Mouse (Mus musculus) embryo, embryonic 10 days (tissue): ENCODE measurements around the gene Cactin.

Experiments used
- DNase-seq: peaks from one replicate; pipeline ENCODE4 v3.0.0-alpha.2; 2015; ENCODE audit warnings: low spot score

Gene Cactin

DNA sequence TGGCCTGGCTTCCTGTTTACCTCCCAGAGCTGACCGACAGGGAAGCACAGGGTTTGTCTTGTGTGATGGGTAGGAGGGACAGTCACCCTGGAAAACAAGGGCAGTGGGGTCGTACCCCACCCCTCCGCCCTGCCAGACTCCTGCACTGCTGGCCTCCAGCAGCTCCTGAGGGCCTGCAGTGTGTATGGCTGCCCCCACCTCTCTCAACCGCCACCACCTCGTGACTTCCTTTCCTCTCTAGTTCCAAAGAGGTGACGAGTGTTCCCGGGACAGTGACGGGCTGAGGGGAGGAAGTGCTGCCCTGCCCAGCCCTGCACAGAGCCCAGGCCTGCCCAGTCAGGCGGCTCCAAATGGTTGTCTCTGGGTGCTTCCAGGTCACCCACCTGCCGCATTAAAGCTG is 23.1 kb upstream of the Cactin start:
- DNase-seq = no peak

DNA sequence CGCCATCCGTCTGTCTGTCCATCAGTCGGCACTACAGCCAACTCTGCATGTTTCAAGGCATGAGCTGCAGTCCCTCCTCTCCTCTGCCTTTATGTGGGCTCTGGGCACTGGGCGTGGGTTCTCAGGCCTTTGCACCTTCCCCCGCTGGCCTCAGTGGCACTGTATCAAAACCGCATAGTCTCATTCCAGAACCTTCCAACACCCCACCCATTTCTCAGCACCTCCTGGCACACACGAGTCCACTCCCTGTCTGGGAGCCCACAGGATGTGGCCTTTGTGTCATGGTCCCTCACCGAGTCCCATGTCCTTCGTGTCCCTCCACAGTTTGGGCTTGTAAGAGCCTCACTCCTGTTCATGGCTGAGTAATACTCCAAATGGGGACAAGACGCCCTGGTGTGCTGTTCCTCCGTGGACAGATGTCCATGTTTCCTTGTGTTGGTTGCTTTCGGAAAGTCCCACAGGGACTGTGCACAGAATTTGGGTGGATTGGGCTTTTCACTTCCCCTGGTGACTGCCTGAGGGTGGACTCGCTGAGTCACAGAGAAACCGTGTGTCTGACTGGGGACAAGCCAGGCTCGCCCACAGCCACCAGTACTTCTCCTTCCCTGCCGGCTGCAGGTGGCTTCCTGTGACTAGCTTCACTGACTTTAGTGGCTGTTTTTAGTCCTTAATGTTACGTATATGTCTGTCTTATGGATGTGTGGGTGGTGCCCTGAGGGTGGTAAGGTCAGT is 22.4 kb upstream of the Cactin start:
- no peak for DNase-seq

DNA sequence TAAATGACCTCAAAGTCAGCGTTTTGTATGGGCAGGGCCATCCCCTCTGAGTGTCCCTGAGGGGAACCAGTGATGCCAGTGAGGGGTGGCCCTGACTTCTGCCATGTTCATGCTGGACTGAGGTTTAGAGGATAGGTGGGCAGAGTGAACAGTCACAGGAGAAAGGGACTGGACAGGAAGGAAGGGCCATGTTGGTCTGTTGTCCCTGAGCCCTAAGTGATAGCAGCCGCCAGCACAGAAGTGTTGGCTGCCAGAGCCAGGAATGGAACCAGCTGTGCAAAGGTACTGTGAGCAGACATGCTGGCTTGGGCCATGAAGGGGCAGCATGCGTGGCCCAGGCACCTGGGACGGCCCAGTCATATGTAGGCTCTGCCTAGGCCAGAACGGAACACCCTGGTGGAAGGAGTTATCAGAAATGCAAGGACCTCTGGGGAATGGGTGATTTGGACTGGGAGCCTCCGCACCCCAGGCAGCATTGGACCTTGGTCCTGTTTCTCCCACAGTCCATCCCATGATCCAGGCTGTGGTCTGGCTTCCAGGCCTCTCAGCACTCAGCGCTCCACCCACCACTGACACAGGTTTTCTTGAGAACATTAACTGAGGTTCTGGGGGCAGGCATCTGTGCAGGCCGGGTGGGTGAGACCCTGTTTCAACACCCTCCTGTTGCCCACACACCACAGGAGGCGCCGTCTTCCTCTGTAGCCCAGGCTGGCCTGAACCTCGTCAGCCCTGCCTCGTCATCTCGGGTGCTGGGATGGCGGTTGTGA is 21.1 kb upstream of the Cactin start:
- DNase-seq = no peak

DNA sequence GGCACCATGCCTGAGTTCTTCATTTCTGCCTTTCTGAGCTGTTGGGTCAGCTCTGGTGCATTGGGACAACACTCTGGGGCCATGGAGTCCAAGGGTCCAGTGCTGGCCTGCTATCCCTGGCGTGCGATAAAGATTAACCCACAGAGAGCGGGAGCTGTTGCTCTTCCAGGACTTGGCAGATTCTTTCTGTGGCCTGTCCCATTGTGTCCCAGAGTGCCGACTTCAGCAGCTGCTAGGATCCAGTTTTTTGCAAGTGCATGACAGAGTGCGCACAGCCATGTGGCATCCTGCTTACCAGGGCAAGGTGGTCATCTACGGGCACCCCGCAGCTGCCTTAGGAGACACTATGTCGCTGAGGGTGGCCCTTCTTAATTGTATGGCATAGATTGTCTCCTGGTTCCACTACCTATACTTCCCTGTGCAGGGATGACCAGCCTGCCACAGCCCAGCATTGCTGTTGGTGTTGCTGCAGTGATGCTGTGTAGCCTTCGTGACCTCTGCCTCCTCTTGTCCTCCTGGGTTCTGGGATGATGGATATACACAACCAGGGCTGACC is 20.5 kb upstream of the Cactin start:
- DNase-seq = no peak

DNA sequence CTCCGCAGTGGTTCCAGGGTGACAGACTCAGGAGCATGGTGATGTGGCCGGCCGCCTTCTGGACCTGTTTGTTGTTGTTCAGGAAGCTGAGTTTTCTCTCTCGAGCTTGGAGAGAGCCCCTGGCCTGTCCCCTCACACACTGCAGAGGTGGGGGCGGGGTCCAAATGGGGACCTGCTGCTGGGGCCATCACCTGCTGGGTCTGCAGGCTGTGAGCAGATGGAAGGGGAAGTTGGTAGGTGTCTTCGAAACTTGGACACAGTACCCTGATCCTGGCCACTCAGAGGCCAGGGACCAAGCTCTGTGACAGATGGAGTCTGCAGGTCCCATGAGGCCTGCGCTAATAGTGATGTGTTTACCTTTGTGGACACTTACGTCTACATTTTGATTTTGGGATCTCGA is 19.6 kb upstream of the Cactin start:
- DNase-seq = no peak

DNA sequence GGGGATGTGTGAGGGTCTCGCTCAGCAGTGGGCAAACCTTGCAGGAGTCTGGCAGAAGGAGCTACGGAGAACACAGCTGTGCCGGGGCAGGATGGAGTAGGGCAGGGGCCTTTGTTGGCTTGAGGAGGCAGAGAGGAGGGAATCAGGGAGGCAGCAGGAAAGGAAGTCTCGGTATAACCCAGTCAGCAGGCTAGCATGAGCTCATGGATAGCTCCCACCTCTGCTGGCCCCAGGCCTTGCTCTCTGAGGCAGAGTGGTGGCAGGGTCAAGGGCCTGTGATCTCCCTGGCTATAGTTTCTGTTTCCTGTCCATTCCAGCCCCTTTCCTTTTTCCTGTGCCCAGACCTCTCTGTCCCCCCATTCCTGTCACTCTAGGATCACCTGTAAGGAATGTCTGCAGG is 18.6 kb upstream of the Cactin start:
- no peak for DNase-seq

DNA sequence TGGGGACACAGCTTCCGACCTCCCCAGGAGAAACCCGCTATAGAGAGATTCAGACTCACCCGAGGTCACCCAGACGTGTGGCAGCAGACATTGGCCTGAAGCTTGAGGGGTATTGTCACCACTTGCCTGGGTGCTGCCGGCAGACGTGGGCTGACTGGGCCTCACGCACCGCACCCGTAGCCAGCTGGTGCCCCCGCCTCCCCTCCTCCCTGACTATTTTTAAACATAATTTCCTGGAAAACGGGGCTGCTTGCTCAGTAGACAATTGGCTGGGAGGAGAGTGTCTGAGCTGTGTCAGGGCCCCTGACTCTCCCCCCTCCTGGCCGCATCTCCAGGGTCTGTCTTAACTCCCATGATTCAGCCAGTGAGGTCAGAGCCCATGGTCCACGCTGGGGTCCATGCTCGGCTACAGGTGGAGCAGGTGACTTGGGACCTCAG is 18.1 kb upstream of the Cactin start:
- DNase-seq = no peak

DNA sequence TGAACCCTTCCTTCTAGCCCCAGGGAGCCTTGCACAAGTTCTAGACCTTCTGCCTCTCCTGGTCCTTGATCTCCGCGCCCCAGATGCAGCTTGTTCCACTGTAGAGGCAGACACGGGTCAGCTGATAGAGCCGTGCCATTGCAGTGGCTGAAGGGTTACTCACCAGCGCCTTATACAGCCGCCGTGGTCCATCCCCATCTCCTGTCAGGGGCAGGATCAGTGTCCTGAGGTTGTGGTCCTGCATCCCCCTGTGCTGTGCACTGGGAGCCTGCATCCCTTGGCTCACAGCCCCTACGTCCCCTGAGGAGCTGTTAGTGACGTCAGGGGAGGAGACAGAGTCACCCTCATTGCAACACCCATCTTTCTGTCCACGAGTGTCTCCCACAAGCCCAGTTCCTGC is 17.6 kb upstream of the Cactin start:
- DNase-seq = no peak

DNA sequence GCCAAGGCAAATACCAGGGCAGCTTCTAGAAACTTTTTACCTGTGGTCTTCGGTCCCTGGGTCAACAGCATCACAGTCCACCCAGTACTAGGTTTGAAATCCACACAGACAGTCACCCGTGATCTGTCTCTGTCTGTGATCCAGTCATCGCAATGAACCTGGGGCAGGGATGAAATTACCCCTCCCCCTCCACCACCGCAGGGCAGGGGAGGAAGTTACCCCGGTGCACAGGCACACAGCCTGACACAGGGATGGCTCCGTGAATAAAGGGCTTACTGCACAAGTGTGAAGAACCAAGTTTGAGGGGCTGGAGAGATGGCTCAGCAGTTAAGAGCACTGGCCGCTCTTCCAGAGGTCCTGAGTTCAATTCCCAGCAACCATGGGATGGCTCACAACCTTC is 17.1 kb upstream of the Cactin start:
- no peak for DNase-seq

DNA sequence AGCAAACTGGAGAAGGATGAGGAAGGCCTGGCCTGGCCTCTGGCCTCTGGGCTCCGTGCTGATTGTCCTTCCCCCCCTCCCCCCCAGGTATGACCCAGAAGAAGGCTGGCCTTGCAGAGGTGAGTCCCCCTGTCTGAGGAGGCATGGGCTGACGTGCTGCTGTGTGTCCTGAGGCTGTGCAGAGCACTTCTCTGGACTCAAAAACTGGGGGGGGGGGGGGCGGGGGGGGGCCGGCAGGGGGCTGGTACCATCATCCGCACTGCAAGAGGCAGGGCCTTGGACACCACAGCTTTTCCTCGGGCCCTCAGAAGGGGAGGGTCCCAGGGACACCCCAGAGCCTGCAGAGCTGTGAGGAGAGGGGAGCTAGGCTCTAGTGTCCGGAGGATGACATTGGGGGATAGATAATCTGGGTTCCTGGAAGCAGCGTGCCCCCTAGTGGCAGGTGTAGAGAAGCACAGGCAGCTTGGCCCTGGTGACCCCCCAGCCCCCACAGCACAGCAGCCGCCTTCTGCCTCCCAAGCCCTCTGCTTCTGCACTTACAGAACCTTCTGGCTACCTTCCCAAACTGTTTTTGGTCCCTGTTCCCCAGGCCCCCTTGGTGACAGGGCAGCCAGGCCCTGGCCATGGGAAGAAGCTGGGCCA is 16.2 kb upstream of the Cactin start:
- DNase-seq = peak; percentile 75

DNA sequence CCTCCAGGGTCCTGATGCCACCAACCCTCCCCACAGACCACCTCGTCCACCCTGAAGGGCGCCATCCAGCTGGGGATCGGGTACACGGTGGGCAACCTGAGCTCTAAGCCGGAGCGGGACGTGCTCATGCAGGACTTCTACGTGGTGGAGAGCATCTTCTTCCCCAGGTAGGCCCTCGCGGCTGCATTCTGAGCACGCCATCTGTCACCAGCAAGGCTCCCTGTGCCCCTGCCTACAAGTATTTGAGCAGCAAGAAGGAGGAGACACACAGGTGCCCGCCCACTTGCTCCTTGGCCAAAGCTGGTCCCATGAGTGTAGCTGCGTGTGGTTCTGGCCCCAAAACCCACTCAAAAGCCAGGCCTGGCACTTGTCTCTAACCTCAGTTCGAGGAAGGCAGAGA is 15.2 kb upstream of the Cactin start:
- no peak for DNase-seq

DNA sequence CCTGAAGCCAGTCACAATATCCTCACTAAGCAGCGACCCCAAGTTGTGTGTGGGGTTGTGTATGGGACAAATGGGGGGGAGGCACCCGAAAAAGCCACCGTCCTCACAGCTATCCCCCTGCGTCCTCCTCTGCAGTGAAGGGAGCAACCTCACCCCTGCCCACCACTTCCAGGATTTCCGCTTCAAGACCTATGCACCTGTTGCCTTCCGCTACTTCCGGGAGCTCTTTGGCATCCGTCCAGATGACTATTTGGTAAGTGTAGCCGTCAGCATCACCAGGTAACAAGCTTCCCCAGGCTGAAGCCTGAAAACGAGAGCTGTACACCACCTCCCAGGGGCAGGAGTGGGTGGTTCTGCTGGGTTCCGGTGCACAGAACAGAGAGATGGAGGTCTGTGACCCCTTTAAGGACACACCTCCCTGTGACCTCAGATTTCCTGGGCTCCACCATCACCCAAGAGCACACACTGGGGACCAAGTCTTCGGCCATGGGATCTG is 14.7 kb upstream of the Cactin start:
- no peak for DNase-seq

DNA sequence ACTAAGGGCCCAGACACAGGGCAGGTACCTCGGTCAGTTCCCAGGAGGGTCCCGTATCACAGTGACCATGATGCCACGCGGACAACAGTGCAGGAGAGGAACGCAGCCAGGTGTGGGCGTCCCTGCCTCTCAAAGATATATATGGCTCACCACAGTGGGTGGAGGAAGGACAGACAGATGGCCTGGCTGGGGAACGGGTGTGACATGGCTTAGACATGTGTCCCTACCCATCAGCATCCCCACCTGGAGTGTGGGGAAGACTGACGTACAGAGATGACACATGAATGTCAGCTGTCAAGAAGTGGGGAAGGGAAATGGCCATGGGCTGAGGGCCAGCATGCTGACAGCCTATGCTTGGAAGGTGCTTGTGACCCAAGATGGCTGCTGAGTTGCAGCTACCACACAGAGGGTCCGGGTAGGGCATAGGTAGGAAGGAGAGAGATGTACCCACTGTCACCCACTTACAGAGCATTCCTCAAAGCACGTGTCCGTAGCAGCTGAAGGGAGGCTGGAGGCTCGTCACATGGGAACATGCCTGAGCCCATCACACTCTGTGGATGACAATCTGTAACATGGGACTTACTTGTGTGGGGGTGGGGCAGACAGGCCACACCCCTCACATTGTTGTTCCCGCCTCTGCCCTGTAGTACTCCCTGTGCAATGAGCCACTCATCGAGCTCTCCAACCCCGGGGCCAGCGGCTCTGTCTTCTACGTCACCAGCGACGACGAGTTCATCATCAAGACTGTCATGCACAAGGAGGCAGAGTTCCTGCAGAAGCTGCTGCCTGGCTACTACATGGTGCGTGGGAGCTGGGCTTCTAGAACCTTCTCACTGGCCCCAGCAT is 13.8 kb upstream of the Cactin start:
- DNase-seq = no peak

DNA sequence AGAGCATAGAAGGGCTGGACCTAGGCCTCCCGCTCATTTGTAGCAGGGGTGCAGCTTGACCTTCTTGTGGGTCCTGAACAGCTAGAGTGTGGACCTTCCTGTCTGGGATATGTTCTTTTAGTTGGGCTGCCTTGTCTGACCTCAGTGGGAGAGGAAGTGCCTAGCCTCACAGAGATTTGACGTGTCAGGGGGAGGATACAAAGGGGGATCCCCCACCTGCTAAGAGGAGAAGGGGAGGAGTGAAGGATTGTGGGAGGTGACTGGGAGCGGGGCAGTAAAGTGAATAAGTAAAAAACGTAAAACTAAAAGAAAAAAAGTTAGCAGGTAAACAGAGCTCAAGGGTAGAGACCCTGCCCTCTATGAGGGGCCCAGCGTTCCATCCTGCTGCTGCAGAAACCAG is 11.3 kb upstream of the Cactin start:
- DNase-seq = no peak

DNA sequence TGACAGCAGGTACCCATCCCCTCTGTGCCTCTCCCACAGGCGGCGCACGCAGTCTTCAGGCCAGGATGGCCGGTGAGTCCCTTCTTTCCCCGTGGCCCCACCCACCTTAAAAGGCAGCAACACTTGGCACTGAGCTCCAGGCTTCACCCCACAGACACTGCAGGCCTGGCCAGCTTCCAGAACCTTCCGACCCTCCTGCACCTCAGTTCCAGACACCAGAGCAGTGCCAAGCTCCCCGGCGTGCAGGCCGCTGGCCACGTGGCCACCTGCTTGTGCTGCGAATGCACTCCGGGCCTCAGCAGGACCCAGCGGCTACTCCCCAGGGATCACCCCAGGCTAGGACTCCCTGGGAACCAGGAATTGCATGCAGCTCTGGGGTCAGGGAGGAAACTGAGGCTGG is 7.3 kb upstream of the Cactin start:
- DNase-seq = no peak

DNA sequence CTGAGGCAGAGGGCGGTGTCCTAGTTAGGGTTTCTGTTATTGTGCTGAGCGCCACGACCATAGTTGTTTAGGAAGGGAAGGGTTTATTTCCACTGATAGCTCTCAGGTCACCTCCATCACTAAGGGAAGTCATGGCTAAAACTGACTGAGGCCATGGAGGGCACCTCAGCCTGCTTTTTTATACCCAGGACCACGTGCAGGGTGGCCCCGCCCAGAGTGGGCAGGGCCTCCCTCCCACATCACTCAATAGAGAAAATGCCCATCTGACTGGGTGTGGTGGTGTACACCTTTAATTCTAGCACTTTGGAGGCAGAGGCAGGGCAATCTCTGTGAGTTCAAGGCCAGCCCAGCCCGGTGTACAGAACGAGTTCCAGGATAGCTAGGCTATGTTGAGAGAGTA is 6.7 kb upstream of the Cactin start:
- no peak for DNase-seq

DNA sequence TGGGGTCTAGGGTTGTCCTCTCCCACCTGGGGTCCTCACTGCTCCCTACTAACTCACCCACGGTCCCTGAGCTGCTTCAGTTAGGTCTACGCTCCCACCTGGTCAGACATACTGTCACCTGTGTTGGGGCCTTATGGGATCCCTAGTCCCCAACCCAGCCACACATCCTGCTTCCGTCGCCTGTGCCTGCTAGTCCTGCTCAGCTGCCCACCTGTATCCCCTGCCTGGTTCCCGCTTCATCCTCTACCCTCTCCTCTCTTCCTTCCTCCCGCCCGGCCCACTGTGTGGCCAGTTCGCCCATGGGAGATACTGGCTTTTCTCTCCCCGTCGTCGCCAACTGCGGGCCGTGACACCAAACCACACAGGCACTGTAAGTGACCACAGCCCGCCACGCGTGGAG is 5.3 kb upstream of the Cactin start:
- no peak for DNase-seq

DNA sequence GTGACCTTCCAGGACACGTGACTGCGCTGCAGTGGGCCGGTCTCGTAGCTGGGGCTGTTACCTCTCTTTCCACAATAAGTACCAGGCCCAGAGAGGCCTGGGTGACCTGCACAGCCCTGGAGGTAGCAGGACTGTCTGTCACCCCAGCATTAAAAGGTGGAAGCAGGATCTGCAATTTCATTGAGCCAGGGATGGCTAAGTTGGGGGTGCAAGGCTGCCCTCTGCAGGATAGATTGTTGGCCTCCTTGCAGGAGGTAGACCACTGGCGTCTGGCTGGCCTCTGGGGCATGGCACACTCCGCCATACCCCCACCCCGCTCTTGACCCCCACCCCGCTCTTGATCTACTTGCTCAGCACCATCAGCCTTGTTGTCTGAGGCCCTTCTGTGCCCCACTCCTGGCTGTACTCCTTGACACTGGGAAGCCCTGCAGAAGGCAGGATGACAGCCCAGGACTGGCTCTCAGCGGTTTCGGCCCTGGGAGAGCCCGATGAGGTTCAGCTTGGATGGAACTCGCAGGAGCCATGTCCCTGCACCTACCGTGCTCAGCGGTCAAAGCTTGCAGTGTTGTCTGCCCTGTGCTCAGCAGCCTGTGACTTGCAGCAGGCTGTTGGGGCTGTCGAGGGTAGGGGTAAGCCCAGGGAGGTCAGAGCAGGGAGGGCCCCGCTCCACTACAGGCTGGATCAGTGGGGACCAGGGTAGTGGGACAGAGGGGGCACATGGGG is 4.4 kb upstream of the Cactin start:
- DNase-seq = peak; percentile 58

DNA sequence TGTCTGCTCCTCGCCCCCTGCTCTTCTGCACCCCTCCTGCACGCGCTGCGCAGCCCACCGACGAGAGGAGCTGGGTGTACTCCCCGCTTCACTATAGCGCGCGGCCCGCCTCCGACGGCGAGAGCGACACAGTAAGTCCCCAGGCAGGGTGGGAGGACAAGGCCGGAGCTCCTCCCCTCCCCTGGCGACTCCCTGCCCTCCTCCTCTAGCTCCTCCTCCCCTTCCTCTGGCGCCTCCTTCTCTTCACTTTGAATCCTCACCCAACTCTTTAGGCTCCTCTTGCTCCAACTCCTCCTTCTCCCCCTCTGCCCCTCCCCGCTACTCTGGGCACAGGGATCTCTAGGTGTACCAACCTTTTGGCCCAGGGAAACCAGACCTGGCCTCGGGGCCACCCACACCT is 3.6 kb upstream of the Cactin start:
- peak; percentile 77 for DNase-seq

DNA sequence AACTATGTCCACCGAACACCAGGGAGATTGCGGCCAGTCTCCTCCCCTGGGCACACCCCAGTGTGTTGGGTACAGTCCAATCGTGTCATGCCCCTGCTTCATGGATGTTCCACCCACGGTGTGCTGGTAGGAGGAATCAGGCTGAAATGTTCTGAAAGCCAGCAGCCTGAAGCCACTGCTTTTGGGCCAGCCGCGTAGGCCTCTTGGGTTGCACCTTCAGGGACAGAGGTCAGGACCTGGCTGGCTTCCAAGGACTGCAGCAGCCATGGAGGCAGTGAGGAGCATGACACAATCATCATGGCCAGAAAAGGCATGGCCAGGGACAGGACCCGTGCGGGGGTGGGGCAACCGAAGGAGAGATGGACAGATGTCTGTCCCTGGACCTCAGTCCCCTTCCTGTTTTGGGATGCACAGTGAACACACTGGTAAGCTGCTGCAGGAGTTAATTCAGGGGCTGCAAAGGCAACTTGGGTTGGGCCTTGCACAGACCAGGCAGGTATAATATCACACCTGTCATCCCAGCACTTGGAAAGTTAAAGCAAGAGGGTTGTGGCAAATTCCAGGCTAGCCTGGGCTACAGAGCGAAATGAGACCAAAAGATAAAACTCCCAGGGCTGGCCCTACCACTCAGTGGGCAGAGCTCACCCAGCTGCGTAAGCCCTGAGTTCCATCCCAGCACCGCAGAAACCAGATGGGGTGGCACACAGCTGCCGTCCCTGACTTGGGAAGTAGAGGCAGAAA is 2.1 kb upstream of the Cactin start:
- DNase-seq = no peak

DNA sequence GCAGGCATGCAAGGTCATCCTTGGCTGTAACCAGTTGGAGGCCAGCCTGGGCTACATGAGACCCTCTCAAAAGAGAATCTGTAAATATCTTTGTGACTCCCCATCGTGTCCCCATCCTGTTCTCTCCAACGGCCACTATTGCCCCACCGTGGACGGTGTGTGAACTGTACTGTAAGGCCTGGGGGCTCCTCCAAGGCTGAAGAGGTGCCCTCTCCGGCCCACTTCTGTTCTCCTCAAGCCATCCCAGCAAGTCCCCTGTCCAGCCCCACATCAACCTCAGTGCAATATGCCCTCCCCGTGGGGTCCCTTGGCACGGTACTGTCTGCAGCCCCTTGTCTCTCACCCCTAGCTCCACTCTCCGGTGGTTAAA is 1.6 kb upstream of the Cactin start:
- no peak for DNase-seq
